Mouse (Mus musculus): ENCODE measurements around the gene Cacng4. TPM values are rescaled to one million over a fixed set of nuclear protein-coding genes. Genes with fewer than 3 reads are reported as not detected.

Cacng4 gene
- polyA plus RNA-seq (2014; fragmentation: Illumina TruSeq; extraction: RNeasy Lipid Tissue Mini Kit (QIAGEN cat#74804)), result 0.83 TPM

GRCm38 (mm10) chr11:107794547-107795269, at the start of gene Cacng4:
Gene Cacng4 (minus strand): TSS chr11:107794557.

GRCm38 (mm10) chr11:107716332-107716938, 77.9 kb downstream of the Cacng4 start, which contains the start of gene Cacng1:
Gene Cacng1 (minus strand): TSS chr11:107716522.

Other genes with a start within 250 kb of the Cacng4 start
- 21.0 TPM for gene Helz, start 246.6 kb downstream of the Cacng4 start, polyA plus RNA-seq (2014; fragmentation: Illumina TruSeq; extraction: RNeasy Lipid Tissue Mini Kit (QIAGEN cat#74804))
- gene Cacng1, start 78.0 kb downstream of the Cacng4 start, polyA plus RNA-seq (2014; fragmentation: Illumina TruSeq; extraction: RNeasy Lipid Tissue Mini Kit (QIAGEN cat#74804)), result not detected
- 0.11 TPM for gene Cacng5, start 120.5 kb upstream of the Cacng4 start, polyA plus RNA-seq (2014; fragmentation: Illumina TruSeq; extraction: RNeasy Lipid Tissue Mini Kit (QIAGEN cat#74804))